Mouse (Mus musculus): ENCODE data around the gene B3gnt5. TPM values are rescaled to one million over a fixed set of nuclear protein-coding genes. Genes with fewer than 3 reads are reported as not detected.

Gene B3gnt5
- total RNA-seq (2023), result 15.7 TPM

GRCm38 (mm10) chr16:19760074-19760473 is at the start of gene B3gnt5:
Gene B3gnt5, plus strand, starts transcription at chr16:19760208.

Other genes with a start within 250 kb of the B3gnt5 start
- not detected for gene Olfr167, start 237.9 kb upstream of the B3gnt5 start, total RNA-seq (2023)
- gene Olfr168, start 224.7 kb upstream of the B3gnt5 start, total RNA-seq (2023), result not detected
- not detected for gene Olfr169, start 188.4 kb upstream of the B3gnt5 start, total RNA-seq (2023)
- not detected for gene Olfr170, start 148.3 kb upstream of the B3gnt5 start, total RNA-seq (2023)
- gene Olfr171, start 130.3 kb upstream of the B3gnt5 start, total RNA-seq (2023), result not detected
- not detected for gene Lamp3, start 53.8 kb upstream of the B3gnt5 start, total RNA-seq (2023)
- 235 TPM for gene Klhl6, start 222.8 kb downstream of the B3gnt5 start, total RNA-seq (2023)